Mouse (Mus musculus) small intestine, adult 2 months (tissue): Measurements from ENCODE around the gene Fbp2. TPM values are rescaled to one million over a fixed set of nuclear protein-coding genes. Genes with fewer than 3 reads are reported as not detected.
"Not testable (repeated sequence)": the region's sequence is repeated elsewhere in the genome, so short reads cannot be mapped to it uniquely, and the experiment has no call there.

Experiments
- H3K27ac ChIP-seq: fragments of 200-500 bp; 2 replicates; pipeline ENCODE4 v1.5.1; 2012; ENCODE audit warnings: low read depth, low read length, control low read depth, inconsistent platforms; ENCODE audit not compliant: insufficient read depth
- H3K27me3 ChIP-seq: fragments of 200-500 bp; 2 replicates; pipeline ENCODE4 v1.6.1; 2012; ENCODE audit warnings: mild to moderate bottlenecking, moderate library complexity, low read length, inconsistent platforms; ENCODE audit not compliant: control insufficient read depth, insufficient read depth
- H3K36me3 ChIP-seq: fragments of 200-500 bp; 2 replicates; pipeline ENCODE4 v1.6.1; 2012; ENCODE audit warnings: mild to moderate bottlenecking, low read length, control low read depth, inconsistent platforms; ENCODE audit not compliant: control insufficient read depth, insufficient read depth
- H3K4me1 ChIP-seq: fragments of 200-500 bp; 2 replicates; pipeline ENCODE4 v1.6.1; 2012; ENCODE audit warnings: low read length, inconsistent platforms, mixed read lengths; ENCODE audit not compliant: control insufficient read depth, insufficient read depth, insufficient read length
- H3K4me3 ChIP-seq: fragments of 200-500 bp; 2 replicates; pipeline ENCODE4 v1.5.1; 2012; ENCODE audit warnings: low read depth, mild to moderate bottlenecking, control low read depth, inconsistent platforms, low read length, moderate library complexity
- CTCF ChIP-seq: fragments of 200-500 bp; IDR thresholded peaks from 2 replicates; pipeline ENCODE4 v1.5.1; 2012; ENCODE audit warnings: low read depth, mild to moderate bottlenecking, control low read depth, inconsistent platforms, low read length, moderate library complexity, mixed read lengths; ENCODE audit not compliant: insufficient replicate concordance, insufficient read length; ENCODE audit errors: extremely low read depth
- POLR2A ChIP-seq: fragments of 200-500 bp; IDR thresholded peaks from 2 replicates; pipeline ENCODE4 v1.6.1; 2012; ENCODE audit warnings: low read depth, mild to moderate bottlenecking, control low read depth, inconsistent platforms, low read length, moderate library complexity
- WGBS: fragments of 180-500 bp; shearing (Covaris S2); methylation state at CpG from one replicate; pipeline ENCODE4 v1.1.7; 2018; 5-methylcytosine and 5-hydroxymethylcytosine counted together
- polyA plus RNA-seq: library from polyadenylated mRNA; depleted of rRNA; stranded (reverse); fragments of >200 nt; gene quantifications from 2 replicates; pipeline ENCODE4 v1.2.3, GENCODE M21; 2012; rRNA removed

Fbp2 gene
- polyA plus RNA-seq, 1 experiment, result 184 TPM

DNA sequence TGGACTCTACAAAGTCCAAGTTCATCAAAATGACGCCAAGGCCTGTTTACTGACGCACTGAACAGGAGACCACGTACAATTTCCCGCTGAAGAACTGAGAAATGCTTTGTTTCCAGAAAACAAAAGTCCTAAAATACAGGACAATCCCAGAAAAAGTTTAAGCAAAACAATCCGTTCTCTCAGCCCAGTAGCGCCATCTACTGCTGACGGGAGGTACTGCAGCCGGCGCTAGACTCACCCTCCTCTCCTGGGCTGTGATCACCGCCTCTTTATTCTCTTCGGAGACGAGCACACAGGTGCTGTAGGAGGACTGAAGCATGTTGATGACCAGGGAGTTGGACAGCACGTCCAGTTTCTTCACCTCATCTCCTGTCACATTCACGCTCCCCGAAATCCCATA, 3.6 kb downstream of the Fbp2 start:
- no peaks in the 10 kb centered on the region for H3K27me3 ChIP-seq
- H3K27ac ChIP-seq, result no peak overlapping the region
- no peak overlapping the region for H3K4me3 ChIP-seq
- TF ChIP-seq CTCF, result peak; percentile 95; the same call in 1 of the 2 replicates
- no peak for TF ChIP-seq POLR2A
- 45% methylated on average over 15 of the region's 15 CpGs for WGBS
- peaks cover 32% of the 10 kb centered on the region for H3K36me3 ChIP-seq
- H3K4me1 ChIP-seq, result peaks cover 7% of the 10 kb centered on the region; the same call in 1 of the 2 replicates

GRCm38 (mm10) chr13:62833341-62833740, 24.9 kb downstream of the Fbp2 start:
- WGBS, result 71% methylated on average over 4 of the region's 4 CpGs

DNA sequence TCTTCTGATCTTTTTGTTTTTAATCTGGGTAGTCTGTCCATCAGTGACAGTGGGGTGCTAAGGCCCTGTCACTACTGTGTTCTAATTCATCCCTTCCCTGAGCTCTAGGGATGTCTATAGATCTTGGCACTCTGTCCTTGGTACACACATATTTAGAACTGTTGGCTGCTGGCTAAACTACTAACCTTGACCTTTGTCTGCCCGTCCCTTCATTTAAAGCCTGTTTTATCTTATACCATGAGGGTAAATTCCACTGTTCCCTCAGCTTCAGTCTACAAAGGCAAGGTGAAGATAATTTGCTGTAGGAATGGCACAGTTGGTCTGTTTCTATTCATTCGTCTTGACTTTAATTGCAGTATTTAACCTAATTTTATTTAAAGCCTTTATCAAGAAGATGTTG, 26.0 kb downstream of the Fbp2 start:
- peaks cover 4% of the 10 kb centered on the region for H3K4me1 ChIP-seq
- WGBS, result 31% methylated on average over 2 of the region's 2 CpGs
- TF ChIP-seq POLR2A (no peak), CTCF (no peak)
- no peaks in the 10 kb centered on the region for H3K27me3 ChIP-seq
- H3K4me3 ChIP-seq, result no peak overlapping the region
- peaks cover 15% of the 10 kb centered on the region for H3K36me3 ChIP-seq
- H3K27ac ChIP-seq, result peak overlapping the region; percentile 62; the same call in 1 of the 2 replicates

More at GRCm38 (mm10) chr13:62833341-62833740, 24.9 kb downstream of the Fbp2 start:
- TF ChIP-seq CTCF (no peak), POLR2A (no peak)
- Histone ChIP-seq H3K27ac (peak overlapping the region; percentile 50), H3K36me3 (peaks cover 20% of the 10 kb centered on the region), H3K27me3 (no peaks in the 10 kb centered on the region), H3K4me3 (no peak overlapping the region), H3K4me1 (peaks cover 4% of the 10 kb centered on the region)

GRCm38 (mm10) chr13:62815705-62816104, 42.5 kb downstream of the Fbp2 start:
- not testable (repeated sequence) for H3K27me3 ChIP-seq, H3K27ac ChIP-seq, H3K4me3 ChIP-seq, H3K4me1 ChIP-seq, H3K36me3 ChIP-seq
- WGBS, result 84% methylated on average over 3 of the region's 3 CpGs

DNA sequence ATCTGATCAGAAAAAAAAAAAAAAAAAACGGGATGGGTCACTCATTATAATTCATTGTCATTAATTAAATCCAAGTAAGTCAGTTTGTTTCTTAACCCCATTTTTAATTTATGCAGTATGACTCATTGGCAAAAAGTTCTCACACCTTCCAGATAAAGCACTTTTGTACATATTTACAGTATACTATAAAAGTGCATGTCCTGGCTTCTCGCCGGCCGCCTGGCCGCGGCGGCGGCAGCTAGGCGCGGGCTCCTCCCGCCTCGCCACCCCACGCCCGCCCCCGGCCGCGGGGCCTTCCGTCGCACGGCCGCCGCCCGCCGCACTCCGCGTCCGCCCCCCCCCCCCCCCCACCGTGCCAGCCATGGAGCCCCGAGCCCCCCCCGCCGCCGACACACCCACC, 45.5 kb downstream of the Fbp2 start:
- Histone ChIP-seq H3K4me1 (no peaks in the 10 kb centered on the region), H3K36me3 (no peaks in the 10 kb centered on the region), H3K27ac (no peak overlapping the region), H3K27me3 (no peaks in the 10 kb centered on the region), H3K4me3 (peak overlapping the region; percentile 44; the same call in 1 of the 2 replicates)
- TF ChIP-seq CTCF (no peak), POLR2A (no peak)
- WGBS, result 5% methylated on average over 32 of the region's 32 CpGs

GRCm38 (mm10) chr13:62807981-62808380, 50.2 kb downstream of the Fbp2 start:
- not testable (repeated sequence) for H3K27me3 ChIP-seq, H3K4me3 ChIP-seq, H3K27ac ChIP-seq, H3K4me1 ChIP-seq, H3K36me3 ChIP-seq
- 71% methylated on average over 6 of the region's 6 CpGs for WGBS

Other genes starting within 250 kb of the Fbp2 start
- not detected in 2 replicates for gene 6720489N17Rik, start 234.2 kb downstream of the Fbp2 start, polyA plus RNA-seq
- gene Platr25, start 97.7 kb downstream of the Fbp2 start, polyA plus RNA-seq, result 0.08 and 0.09 TPM in 2 replicates
- not detected in 2 replicates for gene Gm5141, start 72.6 kb downstream of the Fbp2 start, polyA plus RNA-seq
- 21.9 and 31.1 TPM in 2 replicates for gene Fbp1, start 29.9 kb upstream of the Fbp2 start, polyA plus RNA-seq
- 30.9 and 48.4 TPM in 2 replicates for gene 2010111I01Rik, start 106.5 kb upstream of the Fbp2 start, polyA plus RNA-seq